Mouse (Mus musculus) urinary bladder, postnatal 14 days (tissue): ENCODE measurements at regions not wholly inside any gene's neighbourhood (a gene's known extent, or its start where the extent isn't known, plus 50 kb on each side); places are given as distances from the start of the nearest gene placed in this dataset.

Experiments used
- DNase-seq: peaks from one replicate; pipeline ENCODE4 v3.0.0; 2021; ENCODE audit warnings: low spot score

GRCm38 (mm10) chr10:24519795-24520512 is 75.3 kb upstream of the Ccn2 start:
- no peak for DNase-seq

- no peak for DNase-seq
Observed at GRCm38 (mm10) chr10:24520515-24520914, 74.7 kb upstream of the Ccn2 start.

GRCm38 (mm10) chr10:24532776-24533175 is 62.5 kb upstream of the Ccn2 start:
- no peak for DNase-seq

- no peak for DNase-seq
Observed at GRCm38 (mm10) chr10:24534901-24535300, 60.3 kb upstream of the Ccn2 start.

- no peak for DNase-seq
Observed at GRCm38 (mm10) chr10:24535461-24535860, 59.8 kb upstream of the Ccn2 start.

GRCm38 (mm10) chr10:24541990-24542389 is 53.3 kb upstream of the Ccn2 start:
- DNase-seq, result no peak
